Mouse (Mus musculus): ENCODE data around the gene Gp1ba.

DNA sequence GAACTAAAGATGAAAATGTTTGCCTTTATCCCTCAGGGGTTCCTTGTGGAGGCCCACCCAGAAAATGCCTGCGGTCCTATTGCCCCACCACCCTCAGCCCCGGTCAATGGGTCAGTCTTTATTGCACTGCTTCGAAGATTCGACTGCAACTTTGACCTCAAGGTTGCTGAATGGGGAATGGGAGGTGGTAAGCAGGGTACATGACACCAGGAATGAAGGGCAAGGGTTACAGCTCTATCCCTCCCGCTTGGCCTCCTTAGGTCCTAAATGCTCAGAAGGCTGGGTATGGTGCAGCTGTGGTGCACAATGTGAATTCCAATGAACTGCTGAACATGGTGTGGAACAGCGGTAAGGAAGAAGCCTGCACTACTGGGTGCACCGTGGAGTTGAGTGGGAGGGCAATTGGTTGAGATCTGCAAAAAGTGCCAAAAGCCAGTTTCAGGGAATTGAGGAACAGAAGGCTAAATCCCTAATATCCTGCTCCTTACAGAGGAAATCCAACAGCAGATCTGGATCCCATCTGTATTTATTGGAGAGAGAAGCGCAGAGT, 10.3 kb downstream of the Gp1ba start:
- TF ChIP-seq CTCF (conservative IDR thresholded peaks at IDR 0.05; ENCODE audit: insufficient read depth, insufficient read length, low read depth, low read length) (no peak), POLR2A (IDR thresholded peaks at IDR 0.05; ENCODE audit: low read depth, low read length) (no peak)
